Mouse (Mus musculus): ENCODE results near the gene Pfpl.

GRCm38 (mm10) chr19:12439581-12439980, 11.9 kb downstream of the Pfpl start:
- TF ChIP-seq CTCF (IDR thresholded peaks at IDR 0.05; ENCODE audit: borderline replicate concordance, control insufficient read depth, extremely low read depth, insufficient read depth, low read length, poor library complexity), result no peak
- TF ChIP-seq POLR2A (IDR thresholded peaks at IDR 0.05; ENCODE audit: control insufficient read depth, extremely low read depth, insufficient read depth, low read length, poor library complexity), result no peak

Data from thymus, adult 2 months (tissue).